Mouse (Mus musculus) brain, embryonic 14.5 days (tissue): ENCODE results near the gene Alox5ap.

Source experiments
- CTCF ChIP-seq: fragments of 200-500 bp; IDR thresholded peaks from 2 replicates; pipeline ENCODE4 v1.5.1; 2012; ENCODE audit warnings: inconsistent platforms, mild to moderate bottlenecking, moderate library complexity, borderline replicate concordance; ENCODE audit not compliant: insufficient read depth, insufficient read length; ENCODE audit errors: extremely low read depth
- POLR2A ChIP-seq: fragments of 200-500 bp; IDR thresholded peaks from 2 replicates; pipeline ENCODE4 v1.6.1; 2012; ENCODE audit warnings: mild to moderate bottlenecking, inconsistent platforms, borderline replicate concordance; ENCODE audit not compliant: poor library complexity, insufficient read depth, insufficient read length, severe bottlenecking; ENCODE audit errors: extremely low read depth

DNA sequence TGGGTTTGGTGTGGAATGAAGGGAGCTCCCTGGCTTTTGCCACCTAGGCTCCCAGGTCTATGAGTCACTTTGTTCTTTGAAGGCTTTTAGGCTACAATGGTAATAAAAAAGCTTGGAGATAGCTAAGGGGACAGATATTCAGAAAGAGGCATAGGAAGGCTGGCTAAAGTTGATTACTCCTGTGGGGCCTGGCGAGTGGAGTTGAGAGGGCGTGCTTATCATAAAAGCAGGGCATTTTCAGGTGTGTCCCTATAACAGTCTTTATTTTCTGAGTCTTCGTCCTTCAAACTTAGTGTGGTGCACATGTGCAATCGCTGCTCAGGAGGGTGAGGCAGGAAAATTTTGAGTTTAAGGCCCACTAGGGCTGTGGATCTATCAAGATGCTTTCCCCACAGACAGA lies 68.2 kb downstream of the Alox5ap start:
- no peak for TF ChIP-seq CTCF
- TF ChIP-seq POLR2A, result no peak
